Mouse (Mus musculus): ENCODE results near the gene Igfbp6.
A peak's percentile ranks its signal among the peaks of the same experiment; 100 is the strongest.

The Igfbp6 gene

DNA sequence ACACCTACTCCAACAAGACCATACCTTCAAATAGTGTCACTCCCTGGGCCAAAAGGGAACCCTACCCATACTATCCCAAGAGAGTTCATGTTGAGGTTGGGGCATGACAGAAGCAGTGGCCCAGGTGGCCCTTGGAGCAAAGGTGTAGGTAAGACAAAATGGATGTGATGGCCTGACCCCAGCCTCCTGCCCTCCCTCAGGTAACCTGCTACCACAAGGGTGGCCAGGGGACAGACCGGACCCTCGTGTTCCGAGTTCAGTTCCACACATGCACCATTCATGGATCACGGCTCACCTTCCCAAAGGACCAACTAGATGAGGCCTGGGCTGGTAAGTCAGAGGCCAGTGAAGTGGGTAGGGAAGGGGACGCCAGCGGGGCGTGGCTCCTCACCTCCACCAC, 33.9 kb upstream of the Igfbp6 start:
- no peak for DNase-seq

DNA sequence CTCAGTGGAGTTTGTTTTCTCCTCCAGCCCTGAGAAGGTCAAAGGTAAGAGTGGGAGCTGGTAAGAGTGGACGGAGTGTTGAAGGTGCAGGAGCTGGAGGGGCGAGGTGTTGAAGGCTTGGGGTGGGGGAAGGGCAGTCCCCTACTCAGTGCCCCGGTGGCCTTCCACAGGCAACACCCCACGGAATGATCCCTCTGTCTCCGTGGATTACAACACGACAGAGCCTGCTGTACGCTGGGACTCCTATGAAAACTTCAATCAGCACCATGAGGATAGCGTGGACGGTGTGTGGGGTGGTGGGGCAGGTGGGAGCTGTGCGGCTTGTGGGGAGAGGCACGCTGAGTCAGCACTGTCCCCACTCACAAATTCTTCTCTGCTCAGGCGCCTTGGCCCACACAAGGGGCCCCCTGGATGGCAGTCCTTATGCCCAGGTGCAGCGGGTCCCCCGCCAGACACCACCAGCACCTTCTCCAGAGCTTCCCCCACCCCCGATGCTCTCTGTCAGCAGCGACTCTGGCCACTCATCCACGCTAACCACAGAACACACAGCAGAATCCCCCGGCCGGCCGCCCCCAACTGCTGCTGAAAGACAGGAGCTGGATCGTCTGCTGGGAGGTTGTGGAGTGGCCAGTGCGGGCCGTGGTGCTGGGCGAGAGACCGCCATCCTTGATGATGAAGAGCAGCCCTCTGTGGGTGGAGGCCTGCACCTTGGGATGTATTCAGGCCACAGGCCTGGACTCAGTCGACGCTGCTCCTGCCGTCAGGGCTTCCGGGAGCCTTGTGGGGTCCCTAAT, 33.3 kb upstream of the Igfbp6 start:
- DNase-seq = no peak

DNA sequence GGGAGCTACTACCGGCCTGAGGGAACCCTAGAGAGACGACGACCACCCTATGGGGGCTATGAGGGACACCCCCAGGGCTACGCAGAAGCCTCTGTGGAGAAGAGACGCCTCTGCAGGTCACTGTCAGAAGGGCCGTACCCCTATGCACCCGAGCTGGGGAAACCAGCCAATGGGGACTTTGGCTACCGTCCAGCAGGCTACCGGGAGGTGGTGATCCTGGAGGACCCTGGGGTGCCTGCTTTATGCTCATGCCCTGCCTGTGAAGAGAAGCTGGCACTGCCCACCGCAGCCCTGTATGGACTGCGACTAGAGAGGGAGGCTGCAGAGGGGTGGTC, 32.7 kb upstream of the Igfbp6 start:
- DNase-seq = no peak

DNA sequence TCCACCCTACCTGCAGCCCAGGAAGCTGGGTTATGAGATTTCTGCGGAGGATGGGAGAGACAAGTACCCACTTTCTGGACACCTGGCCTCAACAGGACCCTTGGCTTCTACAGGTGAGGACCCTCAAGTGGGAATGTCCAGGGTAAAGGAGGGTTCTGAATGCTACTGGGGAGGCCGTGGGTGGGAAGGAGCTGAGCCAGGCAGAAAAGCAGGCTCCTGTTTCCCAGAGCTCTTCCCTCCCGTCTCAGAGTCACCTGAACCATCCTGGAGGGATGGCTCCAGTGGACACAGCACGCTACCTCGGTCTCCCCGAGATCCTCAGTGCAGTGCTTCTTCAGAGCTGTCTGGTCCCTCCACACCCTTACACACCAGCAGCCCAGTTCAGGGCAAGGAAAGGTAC, 32.0 kb upstream of the Igfbp6 start:
- DNase-seq = no peak

DNA sequence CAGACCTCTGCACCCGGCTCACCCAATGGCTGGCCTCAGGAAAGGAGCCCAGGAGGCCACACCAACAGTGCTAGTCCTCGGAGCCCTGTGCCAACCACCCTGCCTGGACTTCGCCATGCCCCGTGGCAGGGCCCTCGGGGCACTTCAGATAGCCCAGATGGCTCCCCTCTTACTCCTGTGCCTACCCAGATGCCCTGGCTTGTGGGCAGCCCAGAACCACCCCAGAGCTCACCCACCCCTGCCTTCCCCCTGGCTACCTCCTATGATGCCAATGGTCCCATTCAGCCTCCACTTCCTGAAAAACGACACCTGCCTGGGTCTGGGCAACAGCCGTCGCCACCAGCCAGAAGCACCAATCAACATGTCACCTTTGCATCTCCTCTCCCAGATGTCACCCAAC, 31.3 kb upstream of the Igfbp6 start:
- DNase-seq = no peak

DNA sequence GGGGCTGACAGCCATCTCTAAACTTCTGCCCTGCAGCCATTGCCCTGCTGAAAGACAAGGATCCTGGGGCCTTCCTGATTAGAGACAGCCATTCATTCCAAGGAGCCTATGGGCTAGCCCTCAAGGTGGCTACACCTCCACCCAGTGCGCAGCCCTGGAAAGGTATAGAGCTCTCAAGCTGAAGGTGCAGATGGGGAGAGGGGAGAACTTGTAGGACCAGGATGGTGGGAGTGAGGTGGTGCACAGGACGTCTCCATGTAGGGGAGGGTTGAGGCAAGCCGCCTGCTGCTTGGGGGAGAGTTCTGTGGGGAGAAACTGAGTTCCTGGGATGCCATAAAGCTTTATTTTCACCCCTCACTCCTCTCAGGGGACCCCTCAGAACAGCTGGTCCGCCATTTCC, 30.5 kb upstream of the Igfbp6 start:
- DNase-seq = no peak

DNA sequence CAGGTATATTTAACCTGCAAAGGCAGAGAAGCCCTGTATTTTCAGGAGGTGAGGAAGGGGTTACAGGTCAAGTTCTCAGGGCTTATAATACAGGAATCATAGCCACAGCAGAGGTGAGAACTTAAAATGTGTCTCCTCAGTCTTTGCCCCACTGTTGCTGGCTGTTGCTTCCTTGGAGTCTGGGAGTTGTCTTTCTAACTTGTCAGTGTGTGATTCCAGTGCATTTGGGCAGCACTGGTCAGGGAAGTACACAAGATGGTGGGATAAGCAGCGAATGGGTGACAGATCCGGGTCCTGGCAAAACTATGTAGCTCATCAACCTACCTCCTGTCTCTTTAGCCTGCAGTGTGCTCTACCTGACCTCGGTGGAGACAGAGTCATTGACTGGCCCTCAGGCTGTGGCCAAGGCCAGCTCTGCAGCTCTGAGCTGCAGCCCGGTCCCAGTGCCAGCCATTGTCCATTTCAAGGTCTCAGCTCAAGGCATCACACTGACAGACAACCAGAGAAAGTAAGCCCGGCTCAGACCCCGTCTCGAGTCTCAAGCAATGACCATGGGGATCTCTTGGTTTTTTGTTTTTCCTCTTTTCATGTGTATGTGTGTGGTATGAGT, 29.4 kb upstream of the Igfbp6 start:
- no peak for DNase-seq

DNA sequence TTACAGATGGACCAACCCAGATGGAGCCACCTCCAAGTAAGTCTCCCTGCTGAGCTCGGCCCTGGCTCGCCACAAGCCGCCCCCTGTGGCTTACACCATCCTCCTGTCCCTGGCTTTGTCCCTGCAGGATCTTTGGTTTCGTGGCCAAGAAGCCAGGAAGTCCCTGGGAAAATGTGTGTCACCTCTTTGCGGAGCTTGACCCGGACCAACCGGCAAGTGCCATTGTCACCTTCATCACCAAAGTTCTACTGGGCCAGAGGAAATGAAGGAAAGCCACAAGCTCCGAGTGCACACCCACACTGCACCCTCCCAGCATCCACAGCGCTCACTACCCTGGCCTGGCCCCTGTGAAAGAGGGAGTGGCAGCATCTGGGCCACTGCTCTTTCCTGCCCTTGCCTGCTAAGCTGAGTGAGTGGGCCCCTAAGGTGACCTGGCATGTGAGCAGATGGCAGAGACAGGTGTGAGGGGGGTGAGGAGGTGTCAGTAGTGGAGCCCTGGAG, 28.4 kb upstream of the Igfbp6 start:
- no peak for DNase-seq

DNA sequence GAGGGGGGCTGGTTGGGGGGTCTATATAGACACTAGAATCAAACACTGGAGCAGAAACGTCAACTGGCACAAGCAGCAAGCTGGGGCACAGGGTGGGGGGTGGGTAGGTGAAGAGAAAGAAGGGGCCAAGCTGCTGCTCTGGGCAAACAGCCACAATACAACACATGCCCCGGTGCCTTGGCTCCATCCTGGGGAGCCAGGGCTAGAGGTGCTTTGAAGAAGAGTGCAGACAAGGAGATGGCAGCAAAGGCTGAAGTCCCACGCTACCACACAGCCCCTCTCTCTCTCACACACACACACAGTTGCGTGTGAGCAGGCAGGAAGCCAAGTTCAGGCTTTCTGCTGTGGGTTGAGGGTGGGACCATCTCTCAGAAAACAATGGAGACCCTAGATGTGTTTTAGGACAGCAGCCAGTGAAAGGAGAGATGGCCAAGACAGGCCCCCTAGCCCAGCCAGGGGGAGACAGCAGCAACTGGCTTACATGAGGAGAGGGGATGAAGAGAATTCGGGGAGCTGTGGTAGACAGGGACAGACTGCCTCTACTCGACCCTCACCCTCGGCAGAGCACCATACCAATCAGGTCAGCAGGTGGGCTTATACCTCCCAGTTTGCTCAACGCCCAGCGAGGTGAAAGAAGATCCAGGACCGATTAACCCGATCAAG, 27.3 kb upstream of the Igfbp6 start:
- no peak for DNase-seq

DNA sequence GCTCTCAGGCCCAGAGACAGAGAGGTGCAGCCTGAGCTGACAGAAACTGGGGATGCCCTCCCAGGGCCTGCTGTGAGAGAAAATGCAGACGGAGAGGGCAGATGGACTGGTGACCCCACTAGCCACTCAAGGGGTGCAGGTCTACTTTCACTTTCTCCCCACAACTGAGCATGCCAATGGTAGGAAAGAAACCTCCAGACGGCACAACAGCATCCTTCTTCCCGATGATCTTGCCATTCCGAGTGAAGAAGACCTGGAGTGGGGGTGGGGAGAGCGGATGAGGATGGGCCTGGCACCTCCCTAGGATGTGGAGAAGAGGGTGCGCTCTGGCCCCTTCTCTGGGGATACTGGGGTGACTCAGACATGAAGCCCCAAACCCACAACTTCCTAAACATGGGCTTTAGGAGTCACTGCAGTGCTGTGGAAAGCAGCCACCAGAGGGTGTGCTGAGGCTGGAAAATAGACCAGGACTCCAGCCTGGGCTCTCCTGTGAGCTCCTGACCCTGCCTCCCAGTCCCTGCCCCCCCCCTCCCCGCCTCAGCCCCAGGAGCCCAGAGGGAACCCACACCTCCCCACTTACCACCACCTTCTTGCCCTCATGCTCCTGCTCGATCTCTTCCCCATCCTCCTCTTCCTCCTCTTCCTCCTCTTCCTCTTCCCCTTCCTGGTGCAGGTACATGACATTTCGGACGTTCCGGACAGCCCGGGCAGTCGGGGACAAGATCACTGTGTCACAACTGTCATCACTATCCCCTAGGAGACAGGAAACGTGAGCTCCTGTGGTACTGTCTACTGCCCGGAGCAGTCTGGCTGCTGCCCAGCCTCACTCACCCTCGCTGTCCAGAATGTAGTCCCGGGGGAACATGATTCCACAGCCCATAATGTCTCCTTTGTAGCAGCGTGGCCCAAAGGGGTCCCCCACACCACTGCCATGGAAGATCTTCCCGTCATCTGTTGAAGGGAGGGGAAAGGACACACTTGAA, 26.4 kb upstream of the Igfbp6 start:
- DNase-seq = peak; percentile 70

DNA sequence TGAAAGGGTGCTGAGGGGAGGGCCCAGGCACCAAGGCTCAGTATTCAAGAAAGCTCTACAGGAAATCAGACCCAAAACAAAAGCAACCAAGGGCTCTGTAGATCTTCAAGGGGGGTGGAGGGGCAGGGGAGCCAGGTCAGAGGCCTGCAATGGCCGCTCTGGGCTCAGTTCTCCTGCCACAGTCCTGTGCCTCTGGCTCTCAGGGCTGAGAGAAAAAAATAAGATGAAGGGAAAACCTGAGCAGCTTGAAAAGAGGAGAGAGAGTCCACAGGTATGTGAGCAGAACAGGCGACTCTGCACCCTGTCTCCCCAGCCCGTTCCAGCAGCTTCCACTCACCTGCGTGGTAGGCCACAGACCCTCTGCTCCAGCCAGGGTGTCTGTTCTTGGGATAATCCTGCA, 25.6 kb upstream of the Igfbp6 start:
- DNase-seq = no peak

DNA sequence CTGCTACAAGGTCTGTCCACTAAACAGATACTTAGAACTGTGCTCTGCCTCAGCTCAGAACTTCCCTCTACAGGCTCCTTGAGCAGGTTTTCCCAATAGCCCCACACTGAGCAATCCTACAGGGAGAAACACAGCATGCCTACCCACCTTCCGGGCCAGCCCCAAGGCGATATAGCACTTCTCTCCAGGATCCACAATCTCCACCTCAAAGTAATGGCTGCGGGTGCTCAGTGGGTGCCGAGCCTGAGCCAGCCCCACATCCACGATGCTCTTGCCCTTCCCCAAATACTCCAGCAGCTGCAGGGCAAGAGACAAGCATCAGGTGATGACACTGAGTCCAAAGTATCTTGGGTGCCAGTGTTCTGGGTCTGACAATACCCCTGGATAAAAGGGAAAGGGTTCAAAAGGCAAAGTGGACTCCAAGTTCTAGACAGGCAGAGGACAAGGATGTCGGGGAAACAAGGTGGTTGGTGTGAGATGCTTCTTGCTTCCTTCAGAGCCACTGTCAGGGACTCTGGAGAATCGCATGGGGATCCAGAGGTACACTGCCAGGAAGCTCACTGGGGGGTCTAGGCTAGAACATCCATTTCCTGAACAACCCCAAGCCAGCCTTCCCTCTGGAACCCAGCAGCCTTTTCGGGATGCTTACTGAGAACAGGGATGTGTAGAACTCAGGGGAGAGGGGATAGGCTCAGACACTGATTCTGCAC, 24.9 kb upstream of the Igfbp6 start:
- DNase-seq = no peak

DNA sequence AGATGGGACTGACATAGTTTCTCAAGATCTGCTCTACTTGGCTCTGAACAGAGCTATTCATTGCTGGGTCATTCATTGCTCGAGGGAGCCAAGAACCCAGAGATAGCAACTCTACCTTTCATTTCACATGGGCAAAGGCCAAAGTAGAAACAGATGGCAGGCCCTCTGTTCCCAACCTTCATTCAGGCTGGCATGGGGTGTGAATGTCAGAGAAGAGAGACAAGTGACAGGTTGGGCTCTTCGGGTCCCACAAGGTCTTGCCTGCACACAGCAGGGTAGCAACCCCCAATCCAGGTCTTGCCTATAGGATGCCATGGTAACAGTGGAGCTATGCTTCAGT, 24.4 kb upstream of the Igfbp6 start:
- DNase-seq = no peak

DNA sequence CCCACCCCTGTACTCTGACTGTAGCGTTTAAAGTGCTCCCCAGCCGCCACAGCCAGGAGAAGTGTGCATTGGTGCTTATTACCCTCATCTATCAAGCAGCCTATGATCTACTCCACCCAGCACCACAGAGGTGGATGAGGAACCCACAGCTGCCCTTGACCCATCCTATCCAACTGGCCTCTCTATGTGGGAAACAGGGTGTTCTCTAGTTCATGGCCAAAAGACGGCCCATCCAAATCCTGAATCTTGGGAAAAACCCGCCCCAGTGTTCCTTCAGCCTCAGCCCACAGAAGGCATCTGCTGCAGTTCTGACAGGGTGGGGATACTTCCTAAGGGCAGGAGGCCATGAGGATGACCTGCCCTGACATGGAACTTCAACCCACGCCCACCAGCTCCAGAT, 23.6 kb upstream of the Igfbp6 start:
- no peak for DNase-seq

DNA sequence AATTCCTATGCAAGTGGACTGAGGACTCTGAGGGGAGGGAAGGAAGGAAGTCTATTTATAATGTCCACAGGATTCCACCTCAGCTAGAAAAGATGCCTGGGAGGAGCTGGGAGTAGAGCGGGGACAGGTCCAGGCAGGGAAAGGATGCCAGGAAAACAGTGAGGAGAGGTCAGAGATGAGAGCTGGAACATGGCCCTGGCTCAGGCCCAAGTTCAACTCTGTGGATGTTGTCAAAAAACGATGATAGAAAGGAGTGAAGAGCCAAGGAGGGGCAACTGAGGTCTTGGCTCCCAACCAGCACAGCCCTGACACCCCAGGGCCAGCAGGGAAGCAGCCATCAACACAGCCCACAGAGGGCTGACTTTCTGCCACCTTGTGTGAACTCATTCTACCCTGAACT, 17.9 kb upstream of the Igfbp6 start:
- DNase-seq = peak; percentile 57

DNA sequence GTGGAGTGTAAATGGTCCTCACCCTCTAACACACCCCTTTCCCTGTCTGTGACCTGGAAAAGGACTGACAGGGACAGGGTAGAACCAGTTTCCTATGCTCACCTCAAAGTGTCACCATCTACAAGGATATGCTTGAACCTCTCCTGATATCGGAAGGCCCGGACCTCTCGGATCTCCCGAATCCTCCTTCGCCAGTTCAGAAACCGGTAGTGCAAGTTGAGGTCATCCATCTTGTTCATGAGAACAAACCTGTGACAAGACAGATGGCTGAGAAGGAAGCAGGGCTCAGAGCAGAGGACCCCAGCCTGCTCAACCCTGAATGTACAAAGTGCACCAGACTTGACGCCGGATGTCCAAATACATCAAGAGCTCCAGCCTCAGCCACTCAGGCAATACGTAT, 10.8 kb upstream of the Igfbp6 start:
- no peak for DNase-seq

DNA sequence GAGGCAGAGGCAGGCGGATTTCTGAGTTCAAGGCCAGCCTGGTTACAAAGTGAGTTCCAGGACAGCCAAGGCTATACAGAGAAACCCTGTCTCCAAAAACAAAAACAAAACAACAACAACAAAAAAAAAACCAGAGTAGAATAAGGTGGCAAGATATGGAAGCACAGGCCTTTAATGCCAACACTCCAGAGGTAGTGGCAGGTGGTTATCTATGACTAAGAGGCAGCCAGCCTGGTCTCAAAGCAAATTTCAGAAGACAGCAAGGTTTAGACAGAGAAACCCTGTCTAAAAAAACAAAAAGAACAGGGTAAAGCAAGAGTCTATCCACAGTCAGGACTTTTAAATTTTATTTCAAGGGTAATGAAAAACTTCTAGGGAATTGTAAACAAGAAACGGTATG, 9.5 kb upstream of the Igfbp6 start:
- DNase-seq = no peak

DNA sequence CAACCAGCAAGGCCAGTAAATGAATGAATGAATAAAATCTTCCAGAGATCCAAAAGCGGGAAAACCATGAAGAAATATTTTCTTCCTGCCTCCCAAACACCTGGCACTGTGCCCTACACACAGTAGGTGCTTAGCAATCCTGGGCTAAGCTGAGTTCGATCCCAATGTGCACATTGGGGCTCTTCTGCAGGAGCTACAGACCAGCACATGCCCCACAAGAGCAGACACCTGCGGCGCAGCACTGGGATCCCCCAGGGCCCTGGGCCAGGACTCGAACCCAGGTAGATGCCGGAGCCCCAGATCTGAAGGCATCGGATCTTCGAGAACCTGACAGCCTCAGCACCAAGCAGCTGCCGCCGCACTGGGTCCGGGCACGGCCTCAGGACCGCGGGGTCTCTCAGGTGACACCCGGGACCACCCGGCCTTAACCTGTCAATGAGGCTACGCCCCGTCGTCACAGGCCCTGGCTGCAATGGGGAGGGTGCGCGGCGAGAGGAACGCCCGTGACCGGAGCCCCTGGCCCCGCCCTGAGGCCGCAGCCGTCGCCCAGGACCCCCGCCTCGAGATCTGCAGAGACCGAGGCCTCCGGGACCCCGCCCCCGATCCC, 8.5 kb upstream of the Igfbp6 start:
- no peak for DNase-seq

DNA sequence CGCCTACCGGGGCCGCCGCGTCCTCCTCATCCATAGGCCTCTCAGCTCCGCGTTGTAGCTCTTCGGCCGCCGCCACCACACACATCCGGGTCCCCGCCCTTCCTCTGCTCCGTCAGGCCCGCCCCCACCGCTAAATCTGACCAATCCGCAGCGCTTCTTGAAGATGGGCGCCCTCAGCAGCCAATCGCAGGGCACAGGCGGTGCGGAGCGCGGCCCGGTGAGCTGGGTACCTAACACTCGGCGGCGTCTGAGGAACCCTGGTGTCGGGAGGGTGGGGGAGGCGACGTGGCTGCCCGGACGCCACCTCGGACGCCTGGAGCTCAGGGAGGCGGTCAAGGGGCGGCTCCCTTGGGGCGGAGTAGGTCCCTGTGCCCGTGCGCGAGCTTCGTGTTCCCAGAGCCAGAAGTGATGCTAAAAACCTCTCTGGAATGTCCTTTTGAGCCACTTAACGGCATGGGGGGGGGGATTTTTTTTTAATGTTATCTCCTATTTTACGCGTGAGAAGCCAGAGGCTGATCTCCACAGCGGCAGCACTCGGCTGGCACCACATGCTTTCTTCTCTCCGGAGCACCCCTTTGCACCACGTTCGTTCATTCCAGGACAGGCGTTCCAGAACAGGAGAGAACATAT, 7.9 kb upstream of the Igfbp6 start, which contains the start of gene Spryd3:
Gene Spryd3, minus strand, starts transcription at position 106 of the 630 bp plus-strand sequence.
- DNase-seq = peak; percentile 97

DNA sequence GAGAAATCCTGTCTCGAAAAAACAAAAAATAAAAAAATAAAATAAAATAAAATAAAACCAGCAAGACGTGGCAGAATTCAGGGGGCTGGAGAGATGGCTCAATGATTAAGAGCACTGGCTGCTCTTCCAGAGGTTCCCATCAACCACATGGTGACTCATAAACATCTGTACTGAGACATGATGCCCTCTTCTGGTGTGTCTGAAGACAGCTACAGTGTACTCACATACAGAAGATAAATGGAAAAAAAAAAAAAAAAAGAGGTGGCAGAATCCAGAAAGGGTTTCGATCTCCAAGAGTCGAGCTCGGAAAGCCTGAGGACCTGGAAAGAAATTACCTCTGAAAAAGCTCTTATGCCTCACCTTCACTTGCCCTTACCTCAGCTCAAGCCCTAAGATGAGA, 3.0 kb upstream of the Igfbp6 start:
- DNase-seq = no peak

Data from lung, postnatal 36 days (tissue).